Mouse (Mus musculus) midbrain, embryonic 10.5 days (tissue): ENCODE data around the gene Cep95. TPM values are rescaled to one million over a fixed set of nuclear protein-coding genes. Genes with fewer than 3 reads are reported as not detected.
A peak's percentile ranks its signal among the peaks of the same experiment; 100 is the strongest.

ENCODE experiments used
- DNase-seq: peaks from one replicate; pipeline ENCODE4 v3.0.0-alpha.2; 2017; ENCODE audit warnings: low spot score
- H3K27ac ChIP-seq: fragments of 300-500 bp; sonication (generic); replicated peaks from 2 replicates; pipeline ENCODE4 v1.5.1; 2016; ENCODE audit warnings: mild to moderate bottlenecking
- H3K27me3 ChIP-seq: fragments of 300-500 bp; sonication (generic); 2 replicates; pipeline ENCODE4 v1.6.1; 2016; ENCODE audit warnings: low read depth, mild to moderate bottlenecking; ENCODE audit not compliant: poor library complexity, severe bottlenecking
- H3K36me3 ChIP-seq: fragments of 300-500 bp; sonication (generic); 2 replicates; pipeline ENCODE4 v1.6.1; 2016; ENCODE audit warnings: mild to moderate bottlenecking, moderate library complexity
- H3K4me1 ChIP-seq: fragments of 300-500 bp; sonication (generic); 2 replicates; pipeline ENCODE4 v1.6.1; 2016
- H3K4me3 ChIP-seq: fragments of 300-500 bp; sonication (generic); 2 replicates; pipeline ENCODE4 v1.5.1; 2016; ENCODE audit warnings: mild to moderate bottlenecking, moderate library complexity
- H3K9me3 ChIP-seq: fragments of 300-500 bp; sonication (generic); replicated peaks from 2 replicates; pipeline ENCODE4 v1.6.1; 2016; ENCODE audit warnings: mild to moderate bottlenecking
- WGBS: fragments of 180-500 bp; shearing (Covaris S2); methylation state at CpG from one replicate; pipeline ENCODE4 v1.1.7; 2016; 5-methylcytosine and 5-hydroxymethylcytosine counted together
- microRNA-seq: library from miRNA; unstranded; fragments of <30 nt; microRNA quantifications from one replicate; pipeline ENCODE4, GENCODE M21; 2017
- polyA plus RNA-seq: library from polyadenylated mRNA; unstranded; fragments of >200 nt; fragmentation: Nextera tagmentation; extraction: Ambion mirVana; gene quantifications from 2 replicates; pipeline ENCODE4 v1.2.1, GENCODE M21; 2016

Gene Cep95
- polyA plus RNA-seq, 1 experiment from 2014 or later: 18.0 TPM

DNA sequence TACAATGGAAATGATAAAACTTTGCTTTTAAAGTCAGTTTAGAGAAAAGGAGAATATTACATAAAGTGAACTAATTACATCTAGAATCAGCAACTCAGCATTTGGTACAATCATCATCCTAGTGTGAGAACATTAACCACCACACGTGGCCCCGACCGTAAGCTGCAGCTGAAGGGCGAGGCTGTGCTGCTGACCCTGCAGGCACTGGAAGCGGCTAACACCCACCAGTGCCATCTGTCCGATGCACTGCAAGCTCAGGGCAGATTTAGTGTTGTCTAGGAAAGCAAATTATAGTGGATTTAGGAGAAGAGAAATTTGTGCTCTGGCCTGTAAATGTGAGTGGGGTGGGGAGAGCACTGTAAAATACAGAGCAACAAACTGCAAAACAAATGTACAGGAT, 31.2 kb downstream of the Cep95 start:
- no peak overlapping the region for H3K27ac ChIP-seq
- peaks cover 97% of the 10 kb centered on the region for H3K36me3 ChIP-seq
- H3K9me3 ChIP-seq: no peaks in the 10 kb centered on the region
- no peak for DNase-seq
- H3K4me1 ChIP-seq: no peaks in the 10 kb centered on the region
- no peak overlapping the region for H3K4me3 ChIP-seq
- H3K27me3 ChIP-seq: no peaks in the 10 kb centered on the region
- WGBS: 85% methylated on average over 6 of the region's 6 CpGs

DNA sequence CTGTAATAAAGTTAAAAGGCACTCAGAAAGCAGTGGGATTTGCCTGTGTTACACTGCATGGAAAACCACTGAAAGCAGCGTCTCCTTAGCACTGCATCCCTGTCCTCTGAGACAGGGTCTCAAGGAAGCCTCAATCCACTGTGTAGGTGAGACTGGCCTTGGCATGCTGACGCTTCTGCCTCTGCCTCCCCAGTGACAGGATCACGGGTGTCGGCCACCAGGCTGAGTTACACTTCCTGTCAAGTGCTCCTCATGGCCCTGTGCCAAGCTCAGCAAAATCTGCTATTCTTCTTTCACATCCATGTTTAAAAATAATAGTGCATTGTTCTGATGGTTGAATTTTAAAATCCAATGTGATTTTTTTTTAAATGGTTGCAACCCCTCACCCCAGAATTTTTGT, 31.9 kb downstream of the Cep95 start:
- H3K36me3 ChIP-seq: peaks cover 96% of the 10 kb centered on the region
- H3K27ac ChIP-seq: no peak overlapping the region
- H3K4me3 ChIP-seq: no peak overlapping the region
- no peaks in the 10 kb centered on the region for H3K9me3 ChIP-seq
- DNase-seq: no peak
- H3K27me3 ChIP-seq: no peaks in the 10 kb centered on the region
- no peaks in the 10 kb centered on the region for H3K4me1 ChIP-seq
- WGBS: 88% methylated on average over 4 of the region's 4 CpGs

DNA sequence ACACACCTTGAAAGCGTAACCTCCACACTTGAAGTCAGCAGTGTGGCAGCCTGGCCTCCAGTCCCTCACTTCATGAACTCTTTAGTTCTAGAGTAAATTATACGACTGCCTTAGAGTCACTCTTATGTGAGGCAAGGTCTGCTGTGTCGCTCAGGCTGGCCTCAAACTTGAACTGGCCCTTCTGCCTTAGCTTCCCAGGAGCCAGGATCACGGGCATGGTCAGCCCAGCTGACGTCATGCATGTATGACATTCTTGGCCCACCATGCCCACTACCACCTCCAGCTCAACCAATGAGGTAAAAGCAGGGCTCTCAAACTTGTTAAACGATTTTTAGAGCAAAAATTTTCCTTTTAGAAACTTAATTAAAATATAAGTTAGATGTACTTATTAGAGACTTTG, 32.3 kb downstream of the Cep95 start:
- Histone ChIP-seq H3K9me3 (no peaks in the 10 kb centered on the region), H3K36me3 (peaks cover 96% of the 10 kb centered on the region), H3K27me3 (no peaks in the 10 kb centered on the region), H3K4me3 (no peak overlapping the region), H3K27ac (no peak overlapping the region), H3K4me1 (no peaks in the 10 kb centered on the region)
- DNase-seq: no peak
- 90% methylated on average over 6 of the region's 6 CpGs for WGBS

DNA sequence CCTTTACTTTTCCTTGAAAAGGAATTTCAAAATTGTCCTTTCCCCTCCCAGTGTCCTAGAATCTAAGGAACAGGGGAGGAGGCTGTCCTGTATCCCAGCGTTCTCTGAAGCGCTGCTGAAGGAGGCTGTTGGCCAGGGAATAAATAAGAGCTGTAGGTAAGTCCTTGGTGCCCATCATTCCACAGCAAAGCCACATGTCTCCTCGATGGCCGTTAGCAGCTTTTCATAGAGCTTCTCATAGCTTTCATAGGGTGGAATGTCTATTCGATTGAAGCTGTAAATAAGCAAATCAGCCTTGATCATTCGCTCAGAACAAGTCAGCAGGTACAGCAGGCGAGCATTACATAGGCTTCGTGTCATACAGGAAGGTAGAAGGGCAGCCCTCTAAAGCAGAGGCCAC, 33.4 kb downstream of the Cep95 start:
- Histone ChIP-seq H3K4me1 (no peaks in the 10 kb centered on the region), H3K27me3 (no peaks in the 10 kb centered on the region), H3K9me3 (no peaks in the 10 kb centered on the region), H3K27ac (no peak overlapping the region), H3K36me3 (peaks cover 95% of the 10 kb centered on the region), H3K4me3 (no peak overlapping the region)
- DNase-seq: no peak
- 92% methylated on average over 8 of the region's 8 CpGs for WGBS

DNA sequence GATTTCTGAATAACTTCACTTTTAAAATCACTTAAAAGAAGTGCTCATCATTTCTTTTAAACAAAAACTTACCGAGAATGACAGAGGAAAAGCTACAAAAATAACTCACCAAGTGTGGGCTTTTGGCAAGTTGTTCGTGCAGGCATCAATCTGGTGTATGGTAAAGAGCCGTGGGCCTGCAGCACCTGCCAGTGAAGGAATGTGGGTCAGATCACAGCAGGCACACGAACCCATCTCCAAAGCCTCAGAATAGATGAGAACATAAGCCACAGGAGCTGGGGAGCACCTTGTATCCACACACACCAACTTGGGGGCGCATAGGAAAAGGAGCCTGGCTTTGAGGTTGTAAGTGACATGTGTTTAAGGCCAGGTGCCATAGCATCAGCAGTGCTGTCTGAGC, 33.9 kb downstream of the Cep95 start:
- H3K27me3 ChIP-seq: no peaks in the 10 kb centered on the region
- DNase-seq: no peak
- peaks cover 95% of the 10 kb centered on the region for H3K36me3 ChIP-seq
- no peak overlapping the region for H3K4me3 ChIP-seq
- 89% methylated on average over 5 of the region's 5 CpGs for WGBS
- no peak overlapping the region for H3K27ac ChIP-seq
- H3K4me1 ChIP-seq: no peaks in the 10 kb centered on the region
- H3K9me3 ChIP-seq: no peaks in the 10 kb centered on the region

DNA sequence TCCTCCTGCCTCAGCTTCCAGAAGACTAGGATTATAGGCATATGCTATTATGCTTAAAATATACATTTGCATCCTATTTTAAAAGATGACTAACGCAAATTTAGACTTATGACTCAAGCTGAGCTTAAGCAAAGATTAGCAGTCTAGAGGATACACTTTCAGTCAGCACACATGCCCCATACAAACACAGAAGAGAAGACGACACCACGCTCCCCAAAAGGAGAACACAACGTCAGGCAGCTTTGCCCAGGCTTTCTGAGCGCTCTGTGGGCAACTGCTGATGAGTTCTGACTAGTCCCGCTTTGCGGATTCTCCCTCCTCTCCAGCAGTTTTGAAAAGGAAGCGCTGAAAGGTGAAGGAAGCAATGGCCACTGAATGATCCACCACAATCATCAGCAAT, 34.7 kb downstream of the Cep95 start:
- H3K36me3 ChIP-seq: peaks cover 95% of the 10 kb centered on the region
- no peak overlapping the region for H3K27ac ChIP-seq

DNA sequence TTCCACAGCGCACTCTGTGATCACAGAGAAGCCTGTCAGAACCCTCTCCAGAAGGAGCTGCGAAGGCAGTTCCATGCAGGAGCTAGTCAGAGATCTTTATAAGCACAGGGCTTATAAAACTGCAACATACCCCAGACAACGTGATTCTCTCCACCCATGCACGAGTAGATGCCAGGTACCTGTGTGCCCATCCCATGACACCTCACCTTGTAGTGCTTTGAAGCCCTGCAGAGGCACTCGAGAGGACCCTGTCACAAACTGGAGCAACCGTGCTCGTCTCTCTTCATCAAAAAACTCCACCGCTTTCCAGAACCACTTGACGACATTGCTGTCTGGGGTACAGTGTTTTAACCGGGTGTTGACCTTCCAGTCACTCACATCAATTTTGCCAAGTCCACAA, 35.4 kb downstream of the Cep95 start:
- WGBS: 94% methylated on average over 10 of the region's 10 CpGs
- no peak overlapping the region for H3K4me3 ChIP-seq
- H3K27me3 ChIP-seq: no peaks in the 10 kb centered on the region
- H3K4me1 ChIP-seq: no peaks in the 10 kb centered on the region
- DNase-seq: no peak
- H3K27ac ChIP-seq: no peak overlapping the region
- no peaks in the 10 kb centered on the region for H3K9me3 ChIP-seq
- peaks cover 95% of the 10 kb centered on the region for H3K36me3 ChIP-seq

More for the DNA sequence above, 34.7 kb downstream of the Cep95 start:
- H3K4me1 ChIP-seq: no peaks in the 10 kb centered on the region
- H3K27me3 ChIP-seq: no peaks in the 10 kb centered on the region
- 95% methylated on average over 8 of the region's 8 CpGs for WGBS
- H3K9me3 ChIP-seq: no peaks in the 10 kb centered on the region
- H3K4me3 ChIP-seq: no peak overlapping the region
- no peak for DNase-seq

DNA sequence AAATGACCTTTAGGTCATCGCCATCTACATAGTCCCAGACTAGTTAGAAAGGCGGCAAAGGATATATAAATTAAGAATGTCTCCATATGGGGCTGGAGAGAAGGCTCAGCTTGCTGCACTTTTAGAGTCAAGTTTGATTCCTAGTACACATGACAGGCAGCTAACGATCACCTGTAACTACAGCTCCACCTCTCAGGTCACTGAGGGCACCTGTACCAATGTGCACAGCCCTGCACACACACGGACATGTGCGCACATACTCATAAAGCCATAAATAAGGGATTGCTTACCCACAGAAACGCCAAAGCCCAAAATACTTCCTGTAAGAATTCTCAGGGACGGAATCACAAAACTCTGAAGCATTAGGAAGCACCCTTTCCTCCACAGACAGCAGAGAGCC, 39.0 kb downstream of the Cep95 start:
- no peak overlapping the region for H3K4me3 ChIP-seq
- H3K36me3 ChIP-seq: peaks cover 95% of the 10 kb centered on the region
- H3K9me3 ChIP-seq: no peaks in the 10 kb centered on the region
- no peaks in the 10 kb centered on the region for H3K27me3 ChIP-seq
- DNase-seq: no peak
- H3K27ac ChIP-seq: no peak overlapping the region
- WGBS: 95% methylated on average over 7 of the region's 7 CpGs
- H3K4me1 ChIP-seq: no peaks in the 10 kb centered on the region

DNA sequence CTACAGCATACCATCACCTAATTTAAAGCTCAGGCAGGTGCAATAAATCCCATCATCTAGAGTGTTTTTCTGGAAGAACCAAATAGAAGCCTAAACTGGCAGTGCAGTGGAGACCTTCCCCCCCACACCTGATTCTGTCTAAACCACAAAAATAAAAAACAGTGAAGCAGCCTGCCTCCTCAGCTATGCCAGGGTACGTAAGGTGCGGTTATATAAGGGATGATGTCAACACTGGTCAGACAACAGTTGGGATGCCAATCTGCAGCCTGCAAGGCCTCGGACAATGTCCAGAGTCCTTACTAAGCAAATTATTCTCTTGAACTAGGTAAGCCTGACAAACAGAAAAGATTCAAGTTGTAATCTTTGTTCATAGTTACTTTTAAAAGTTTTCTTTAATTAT, 53.0 kb downstream of the Cep95 start:
- Histone ChIP-seq H3K27ac (no peak overlapping the region), H3K36me3 (peaks cover 84% of the 10 kb centered on the region), H3K4me3 (no peak overlapping the region), H3K27me3 (no peaks in the 10 kb centered on the region), H3K4me1 (no peaks in the 10 kb centered on the region), H3K9me3 (no peaks in the 10 kb centered on the region)
- 97% methylated on average over 3 of the region's 3 CpGs for WGBS
- no peak for DNase-seq

DNA sequence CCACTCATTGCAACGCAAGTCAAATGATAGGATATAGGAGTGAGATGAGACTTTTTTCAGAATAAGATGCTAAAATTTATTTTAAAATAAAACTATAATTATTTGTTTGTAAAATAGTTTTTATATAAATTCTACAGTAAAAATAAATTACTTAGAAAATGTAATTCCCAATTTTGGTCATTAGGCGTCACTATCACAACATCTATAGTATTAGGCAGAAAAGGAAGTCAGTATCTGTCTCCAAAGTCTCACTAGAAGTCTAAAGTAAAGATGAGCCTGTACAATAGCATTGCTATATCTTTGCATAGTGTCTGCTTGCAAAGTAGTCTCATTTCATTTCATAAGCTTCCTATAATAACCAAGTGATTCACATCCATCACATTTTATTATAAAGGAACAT, 62.4 kb downstream of the Cep95 start:
- Histone ChIP-seq H3K9me3 (no peaks in the 10 kb centered on the region), H3K4me1 (no peaks in the 10 kb centered on the region), H3K36me3 (peaks cover 87% of the 10 kb centered on the region), H3K4me3 (no peak overlapping the region), H3K27ac (no peak overlapping the region), H3K27me3 (no peaks in the 10 kb centered on the region)
- 66% methylated on average over 2 of the region's 2 CpGs for WGBS
- DNase-seq: no peak

Small RNA genes within 50 kb of the gene (microRNA-seq; reads per million reads assigned to microRNA genes)
- not detected for gene Gm25994
- 13.5 reads per million, percentile 26 among the genes with 10 or more reads in this experiment for gene Mir3064

Other genes with a start within 250 kb of the Cep95 start
- gene Tex2, start 175.8 kb upstream of the Cep95 start, polyA plus RNA-seq: 5.6 and 7.5 TPM in 2 replicates
- 15.3 and 17.2 TPM in 2 replicates for gene Pecam1, start 38.6 kb upstream of the Cep95 start, polyA plus RNA-seq
- gene Milr1, start 38.0 kb upstream of the Cep95 start, polyA plus RNA-seq: 0.67 and 1.1 TPM in 2 replicates
- 10.2 and 10.7 TPM in 2 replicates for gene Polg2, start 9.7 kb upstream of the Cep95 start, polyA plus RNA-seq
- gene Ddx5, start 67 bp upstream of the Cep95 start, polyA plus RNA-seq: 295 and 331 TPM in 2 replicates
- gene Smurf2, start 131.5 kb downstream of the Cep95 start, polyA plus RNA-seq: 12.1 and 13.8 TPM in 2 replicates
- gene Kpna2, start 210.3 kb downstream of the Cep95 start, polyA plus RNA-seq: 746 and 771 TPM in 2 replicates
- 2.0 and 3.2 TPM in 2 replicates for gene 1810010H24Rik, start 236.4 kb downstream of the Cep95 start, polyA plus RNA-seq